Mouse (Mus musculus): ENCODE measurements around the gene Ppm1e.

Gene Ppm1e
- long read RNA-seq, experiment 1, partial matches to known transcripts: 1 of 5 reads
- long read RNA-seq, experiment 1, other reads (novel, unspliced or antisense): 4 of 5 reads
- long read RNA-seq, experiment 2, partial matches to known transcripts: 6 of 17 reads
- long read RNA-seq, experiment 2, other reads (novel, unspliced or antisense): 11 of 17 reads

GRCm38 (mm10) chr11:87358331-87359261 lies at the start of gene Ppm1e:
Gene Ppm1e (minus strand): TSS chr11:87359023.
- intact Hi-C loops (cut with DNase I): loop anchor here (10.0 kb wide), 1 partner anchor 84 kb away; no protein-coding TSS in a partner anchor

- intact Hi-C loops (cut with DNase I): no loop called here
These were observed 46.1 kb upstream of the Ppm1e start, which contains the start of the genes Rad51c and Tex14 for GRCm38 (mm10) chr11:87404876-87405275. Gene Rad51c (minus strand): TSS chr11:87404954. Gene Tex14 (plus strand): TSS chr11:87405065.

- intact Hi-C loops (cut with DNase I): no loop called here
These were observed 45.5 kb upstream of the Ppm1e start for GRCm38 (mm10) chr11:87404111-87404853.

GRCm38 (mm10) chr11:87398402-87398801 lies 39.6 kb upstream of the Ppm1e start:
- intact Hi-C loops (cut with DNase I): no loop called here

- intact Hi-C loops (cut with DNase I): loop anchor here (2.0 kb wide), 1 partner anchor 179 kb away; no protein-coding TSS in a partner anchor
These were observed 35.0 kb upstream of the Ppm1e start for GRCm38 (mm10) chr11:87393855-87394254.

GRCm38 (mm10) chr11:87385676-87386075 lies 26.9 kb upstream of the Ppm1e start:
- intact Hi-C loops (cut with DNase I): no loop called here

- intact Hi-C loops (cut with DNase I): no loop called here
These were observed 25.7 kb upstream of the Ppm1e start for GRCm38 (mm10) chr11:87384551-87384950.

- intact Hi-C loops (cut with DNase I): no loop called here
These were observed 9.2 kb upstream of the Ppm1e start for GRCm38 (mm10) chr11:87367865-87368580.

- intact Hi-C loops (cut with DNase I): no loop called here
These were observed 8.2 kb upstream of the Ppm1e start for GRCm38 (mm10) chr11:87367061-87367460.

- intact Hi-C loops (cut with DNase I): no loop called here
These were observed 6.3 kb upstream of the Ppm1e start for GRCm38 (mm10) chr11:87365120-87365519.

- intact Hi-C loops (cut with DNase I): loop anchor here (10.0 kb wide), 1 partner anchor 84 kb away; no protein-coding TSS in a partner anchor
These were observed 414 bp upstream of the Ppm1e start for GRCm38 (mm10) chr11:87359262-87359612.

GRCm38 (mm10) chr11:87357317-87358300 lies 1.2 kb downstream of the Ppm1e start:
- intact Hi-C loops (cut with DNase I): loop anchor here (10.0 kb wide), 1 partner anchor 83 kb away; no protein-coding TSS in a partner anchor

- intact Hi-C loops (cut with DNase I): loop anchor here (10.0 kb wide), 1 partner anchor 80 kb away; no protein-coding TSS in a partner anchor
These were observed 4.0 kb downstream of the Ppm1e start for GRCm38 (mm10) chr11:87354861-87355260.

- intact Hi-C loops (cut with DNase I): loop anchor here (10.0 kb wide), 1 partner anchor 79 kb away; no protein-coding TSS in a partner anchor
These were observed 5.1 kb downstream of the Ppm1e start for GRCm38 (mm10) chr11:87353646-87354170.

- intact Hi-C loops (cut with DNase I): no loop called here
These were observed 32.4 kb downstream of the Ppm1e start for GRCm38 (mm10) chr11:87326381-87326780.

GRCm38 (mm10) chr11:87322558-87322957 lies 36.3 kb downstream of the Ppm1e start:
- intact Hi-C loops (cut with DNase I): no loop called here

GRCm38 (mm10) chr11:87320007-87320406 lies 38.8 kb downstream of the Ppm1e start:
- intact Hi-C loops (cut with DNase I): no loop called here

GRCm38 (mm10) chr11:87318956-87319708 lies 39.7 kb downstream of the Ppm1e start:
- intact Hi-C loops (cut with DNase I): no loop called here

Data from adrenal gland (tissue).